Mouse (Mus musculus): ENCODE data around the gene Agmat. TPM values are rescaled to one million over a fixed set of nuclear protein-coding genes. Genes with fewer than 3 reads are reported as not detected.

The Agmat gene
- polyA plus RNA-seq, 1 experiment from 2014 or later = 1.4 TPM

DNA sequence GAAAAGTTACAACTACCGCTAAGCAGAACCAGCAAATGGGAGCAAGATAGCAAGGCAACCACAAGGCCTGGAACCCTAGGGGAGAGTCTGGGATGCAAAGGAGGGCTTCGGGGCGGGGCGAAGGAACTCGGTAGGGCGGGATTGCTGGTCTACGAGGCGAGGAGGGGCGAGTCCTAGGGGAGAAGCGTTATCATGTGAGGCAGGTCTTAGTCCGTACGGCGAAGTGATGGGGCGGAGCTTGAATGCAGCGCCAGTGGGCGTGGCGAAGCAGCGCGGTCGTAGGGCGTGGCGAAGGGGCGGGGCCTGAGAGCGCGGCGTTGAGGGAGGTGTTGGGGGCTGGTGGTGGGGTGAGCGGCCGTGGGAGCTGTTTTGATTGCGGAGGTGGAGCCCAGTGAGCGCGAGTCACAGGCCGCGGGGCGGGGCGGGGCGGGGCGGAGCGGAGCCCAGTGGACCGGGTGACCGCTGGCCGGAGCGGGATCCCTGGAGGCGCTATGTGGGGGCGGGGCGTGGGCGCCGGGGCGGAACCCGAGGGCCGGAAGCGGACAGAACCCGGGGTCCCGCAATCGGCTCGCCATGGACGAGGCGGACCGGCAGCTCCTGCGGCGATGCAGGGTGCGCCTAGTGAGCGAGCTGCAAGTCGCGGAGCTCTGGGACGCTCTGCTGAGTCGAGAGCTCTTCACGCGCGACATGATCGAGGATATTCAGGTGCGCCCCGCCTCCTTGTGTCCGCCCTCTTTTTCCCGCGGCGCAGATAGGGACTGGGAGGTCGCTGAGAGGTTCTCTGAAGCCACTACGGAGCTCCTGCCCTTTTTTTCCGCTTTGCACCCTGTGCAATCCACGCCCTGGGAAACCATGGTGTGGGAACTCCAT lies 47.0 kb downstream of the Agmat start, which contains the start of gene Casp9:
Gene Casp9 (plus strand): TSS at position 331 of the 870 bp plus-strand sequence.
- peak; percentile 99 for DNase-seq (ENCODE audit: low spot score)
- Histone ChIP-seq H3K4me3 (replicated peaks; ENCODE audit: low read depth, low read length) (peak within 1 kb of the TSS; percentile 58), H3K4me1 (replicated peaks; ENCODE audit: insufficient read depth, low read length) (peaks cover 9% of the 10 kb centered on the region; the same call in 1 of the 2 replicates), H3K27ac (peak within 1 kb of the TSS; percentile 98), H3K9ac (ENCODE audit: low read depth, low read length) (peak within 1 kb of the TSS; percentile 64), H3K9me3 (replicated peaks; ENCODE audit: low read length) (no peaks in the 10 kb centered on the region), H3K36me3 (ENCODE audit: insufficient read depth, low read length) (0 out of 2 replicates have a peak, but pooled peaks cover 6% of the 10 kb centered on the region), H3K27me3 (ENCODE audit: insufficient read depth, low read length) (no peaks in the 10 kb centered on the region), H3K4me2 (ENCODE audit: low read length) (peak within 1 kb of the TSS; percentile 61)
- WGBS = under 1% methylated on average over 59 of the region's 80 CpGs
- peak; percentile 82 for ATAC-seq (replicated peaks; ENCODE audit: low FRiP score, low read depth)
- TF ChIP-seq CTCF (IDR thresholded peaks at IDR 0.05; ENCODE audit: low read depth) = 0 out of 2 replicates have a peak, but pooled peaks have one; percentile 12

DNA sequence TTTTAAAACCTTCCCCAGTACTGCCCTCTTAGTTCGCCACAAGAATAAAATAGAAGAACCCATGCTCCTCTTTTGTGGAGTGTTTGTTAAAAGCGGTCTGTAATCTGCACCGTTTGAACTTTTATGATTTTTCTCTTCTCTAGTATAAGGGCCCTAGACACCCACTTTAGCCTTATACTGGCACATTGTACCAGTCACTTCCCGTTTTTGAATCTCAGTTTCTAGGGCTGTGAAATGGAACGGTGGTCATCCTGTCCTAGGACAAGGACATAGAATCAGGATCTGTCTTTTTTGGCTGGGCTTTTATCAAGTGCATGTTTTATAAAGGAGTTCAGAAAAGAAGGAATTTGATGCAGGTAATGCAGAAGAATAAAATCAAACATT lies 47.7 kb downstream of the Agmat start:
- no peak for ATAC-seq (replicated peaks; ENCODE audit: low FRiP score, low read depth)
- no peak for TF ChIP-seq CTCF (IDR thresholded peaks at IDR 0.05; ENCODE audit: low read depth)

GRCm38 (mm10) chr4:141796356-141796755 lies 49.9 kb downstream of the Agmat start:
- H3K36me3 ChIP-seq (ENCODE audit: insufficient read depth, low read length) = 0 out of 2 replicates have a peak, but pooled peaks cover 6% of the 10 kb centered on the region
- H3K4me3 ChIP-seq (replicated peaks; ENCODE audit: low read depth, low read length) = no peak overlapping the region
- no peak overlapping the region for H3K27ac ChIP-seq
- no peak overlapping the region for H3K9ac ChIP-seq (ENCODE audit: low read depth, low read length)
- no peak for ATAC-seq (replicated peaks; ENCODE audit: low FRiP score, low read depth)
- no peaks in the 10 kb centered on the region for H3K27me3 ChIP-seq (ENCODE audit: insufficient read depth, low read length)
- DNase-seq (ENCODE audit: low spot score) = no peak
- no peak for TF ChIP-seq CTCF (IDR thresholded peaks at IDR 0.05; ENCODE audit: low read depth)
- H3K9me3 ChIP-seq (replicated peaks; ENCODE audit: low read length) = no peaks in the 10 kb centered on the region
- H3K4me1 ChIP-seq (replicated peaks; ENCODE audit: insufficient read depth, low read length) = peaks cover 9% of the 10 kb centered on the region; the same call in 1 of the 2 replicates
- no peak overlapping the region for H3K4me2 ChIP-seq (ENCODE audit: low read length)
- WGBS = 70% methylated on average over 7 of the region's 7 CpGs

More for the DNA sequence above, 47.7 kb downstream of the Agmat start:
- 4% methylated on average over 5 of the region's 5 CpGs for WGBS
- peaks cover 9% of the 10 kb centered on the region; the same call in 1 of the 2 replicates for H3K4me1 ChIP-seq (replicated peaks; ENCODE audit: insufficient read depth, low read length)
- H3K27me3 ChIP-seq (ENCODE audit: insufficient read depth, low read length) = no peaks in the 10 kb centered on the region
- DNase-seq (ENCODE audit: low spot score) = no peak
- peak overlapping the region; percentile 64 for H3K9ac ChIP-seq (ENCODE audit: low read depth, low read length)
- H3K4me3 ChIP-seq (replicated peaks; ENCODE audit: low read depth, low read length) = peak overlapping the region; percentile 58
- peak overlapping the region; percentile 61 for H3K4me2 ChIP-seq (ENCODE audit: low read length)
- no peaks in the 10 kb centered on the region for H3K9me3 ChIP-seq (replicated peaks; ENCODE audit: low read length)
- H3K27ac ChIP-seq = peak overlapping the region; percentile 98
- 0 out of 2 replicates have a peak, but pooled peaks cover 6% of the 10 kb centered on the region for H3K36me3 ChIP-seq (ENCODE audit: insufficient read depth, low read length)

DNA sequence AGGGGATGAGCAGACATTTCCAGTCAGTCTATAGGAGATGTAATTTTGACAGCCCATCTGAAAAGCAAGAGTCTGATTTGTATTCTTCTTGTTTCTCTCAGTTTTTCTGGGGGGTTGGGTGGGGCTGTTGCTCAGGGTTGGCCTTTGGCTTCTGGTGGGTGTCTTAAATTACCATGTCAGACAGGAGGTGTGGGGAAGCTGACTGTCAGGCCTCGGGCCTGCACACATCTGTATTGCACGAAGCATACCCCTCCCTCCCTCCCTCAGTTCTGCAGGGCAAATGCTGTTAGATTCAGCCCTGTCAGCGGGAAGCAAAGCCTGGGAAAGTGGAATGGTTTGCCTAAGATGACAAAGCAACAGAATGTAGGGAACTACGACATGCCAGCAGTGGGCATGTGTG lies 50.5 kb downstream of the Agmat start:
- 67% methylated on average over 4 of the region's 4 CpGs for WGBS
- H3K4me3 ChIP-seq (replicated peaks; ENCODE audit: low read depth, low read length) = no peak overlapping the region
- no peaks in the 10 kb centered on the region for H3K27me3 ChIP-seq (ENCODE audit: insufficient read depth, low read length)
- 0 out of 2 replicates have a peak, but pooled peaks cover 6% of the 10 kb centered on the region for H3K36me3 ChIP-seq (ENCODE audit: insufficient read depth, low read length)
- no peak overlapping the region for H3K9ac ChIP-seq (ENCODE audit: low read depth, low read length)
- TF ChIP-seq CTCF (IDR thresholded peaks at IDR 0.05; ENCODE audit: low read depth) = no peak
- H3K27ac ChIP-seq = no peak overlapping the region
- H3K9me3 ChIP-seq (replicated peaks; ENCODE audit: low read length) = no peaks in the 10 kb centered on the region
- DNase-seq (ENCODE audit: low spot score) (no peak), ATAC-seq (replicated peaks; ENCODE audit: low FRiP score, low read depth) (no peak)
- H3K4me2 ChIP-seq (ENCODE audit: low read length) = no peak overlapping the region
- peaks cover 9% of the 10 kb centered on the region; the same call in 1 of the 2 replicates for H3K4me1 ChIP-seq (replicated peaks; ENCODE audit: insufficient read depth, low read length)

GRCm38 (mm10) chr4:141797545-141797944 lies 51.1 kb downstream of the Agmat start:
- no peak overlapping the region for H3K4me2 ChIP-seq (ENCODE audit: low read length)
- H3K27me3 ChIP-seq (ENCODE audit: insufficient read depth, low read length) = no peaks in the 10 kb centered on the region
- TF ChIP-seq CTCF (IDR thresholded peaks at IDR 0.05; ENCODE audit: low read depth) = no peak
- H3K27ac ChIP-seq = no peak overlapping the region
- H3K4me1 ChIP-seq (replicated peaks; ENCODE audit: insufficient read depth, low read length) = peaks cover 9% of the 10 kb centered on the region; the same call in 1 of the 2 replicates
- H3K9ac ChIP-seq (ENCODE audit: low read depth, low read length) = no peak overlapping the region
- no peak for ATAC-seq (replicated peaks; ENCODE audit: low FRiP score, low read depth)
- DNase-seq (ENCODE audit: low spot score) = no peak
- H3K36me3 ChIP-seq (ENCODE audit: insufficient read depth, low read length) = 0 out of 2 replicates have a peak, but pooled peaks cover 6% of the 10 kb centered on the region
- no peak overlapping the region for H3K4me3 ChIP-seq (replicated peaks; ENCODE audit: low read depth, low read length)
- WGBS = 91% methylated on average over 5 of the region's 5 CpGs
- no peaks in the 10 kb centered on the region for H3K9me3 ChIP-seq (replicated peaks; ENCODE audit: low read length)

DNA sequence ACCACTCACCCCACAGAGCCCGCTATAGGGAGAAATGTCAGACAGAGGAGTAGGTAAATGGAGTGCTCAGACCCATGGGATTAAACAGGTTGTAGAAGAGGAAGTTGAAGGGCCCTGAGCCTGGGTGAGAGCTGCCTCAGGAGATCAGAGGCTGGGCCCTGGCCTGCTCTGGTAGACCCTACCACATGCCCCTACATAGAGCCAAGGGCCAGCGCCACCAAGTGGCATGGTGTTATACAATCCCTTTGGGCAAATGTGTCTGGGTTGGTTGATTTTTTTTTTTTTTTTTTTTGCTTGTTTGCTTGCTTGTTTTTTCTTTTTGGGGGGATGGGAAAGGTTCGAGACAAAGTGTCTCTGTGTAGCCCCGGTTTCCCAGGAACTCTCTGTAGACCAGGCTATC lies 57.6 kb downstream of the Agmat start:
- H3K9ac ChIP-seq (ENCODE audit: low read depth, low read length) = no peak overlapping the region
- DNase-seq (ENCODE audit: low spot score) = no peak
- no peak overlapping the region for H3K4me3 ChIP-seq (replicated peaks; ENCODE audit: low read depth, low read length)
- ATAC-seq (replicated peaks; ENCODE audit: low FRiP score, low read depth) = no peak
- H3K27me3 ChIP-seq (ENCODE audit: insufficient read depth, low read length) = no peaks in the 10 kb centered on the region
- H3K9me3 ChIP-seq (replicated peaks; ENCODE audit: low read length) = no peaks in the 10 kb centered on the region
- no peak overlapping the region for H3K27ac ChIP-seq
- no peaks in the 10 kb centered on the region for H3K4me1 ChIP-seq (replicated peaks; ENCODE audit: insufficient read depth, low read length)
- no peak; the same call in 1 of the 2 replicates for TF ChIP-seq CTCF (IDR thresholded peaks at IDR 0.05; ENCODE audit: low read depth)
- H3K4me2 ChIP-seq (ENCODE audit: low read length) = no peak overlapping the region
- 95% methylated on average over 4 of the region's 4 CpGs for WGBS
- peaks cover 43% of the 10 kb centered on the region for H3K36me3 ChIP-seq (ENCODE audit: insufficient read depth, low read length)
